Mouse (Mus musculus): ENCODE results near the gene Crnkl1. TPM values are rescaled to one million over a fixed set of nuclear protein-coding genes. Genes with fewer than 3 reads are reported as not detected.
"Not testable (repeated sequence)": the region's sequence is repeated elsewhere in the genome, so short reads cannot be mapped to it uniquely, and the experiment has no call there.

Gene Crnkl1
- polyA plus RNA-seq, 1 experiment from 2014 or later = 27.7 TPM

DNA sequence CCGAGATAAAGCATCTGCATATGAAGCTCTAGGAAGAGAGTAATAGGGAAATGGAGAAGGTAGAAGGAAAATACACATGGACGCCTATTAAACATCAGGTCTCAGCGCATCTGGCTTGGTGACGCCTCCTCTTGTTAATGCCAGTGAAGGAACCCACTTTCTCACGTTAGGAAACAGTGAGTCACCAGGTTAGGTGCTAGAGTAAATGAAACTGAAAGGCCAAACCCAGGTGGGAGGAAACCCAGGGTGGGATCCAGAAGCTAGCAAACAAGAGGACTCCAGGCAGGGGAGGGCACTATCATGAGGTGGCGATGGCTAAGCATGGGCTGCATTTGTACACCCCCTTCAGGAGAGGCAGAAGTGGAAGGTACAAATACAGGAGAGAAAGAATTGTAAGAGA lies 29.7 kb downstream of the Crnkl1 start:
- Histone ChIP-seq H3K9ac (no peak overlapping the region), H3K4me3 (replicated peaks) (no peak overlapping the region), H3K4me1 (peaks cover 17% of the 10 kb centered on the region), H3K27me3 (no peaks in the 10 kb centered on the region), H3K36me3 (peaks cover 19% of the 10 kb centered on the region), H3K4me2 (replicated peaks) (no peak overlapping the region), H3K9me3 (replicated peaks) (no peaks in the 10 kb centered on the region), H3K27ac (replicated peaks) (no peak overlapping the region)
- ATAC-seq (ENCODE audit: insufficient number of reproducible peaks, low FRiP score, low TSS enrichment, low read depth) = no peak
- 73% methylated on average over 6 of the region's 6 CpGs for WGBS

DNA sequence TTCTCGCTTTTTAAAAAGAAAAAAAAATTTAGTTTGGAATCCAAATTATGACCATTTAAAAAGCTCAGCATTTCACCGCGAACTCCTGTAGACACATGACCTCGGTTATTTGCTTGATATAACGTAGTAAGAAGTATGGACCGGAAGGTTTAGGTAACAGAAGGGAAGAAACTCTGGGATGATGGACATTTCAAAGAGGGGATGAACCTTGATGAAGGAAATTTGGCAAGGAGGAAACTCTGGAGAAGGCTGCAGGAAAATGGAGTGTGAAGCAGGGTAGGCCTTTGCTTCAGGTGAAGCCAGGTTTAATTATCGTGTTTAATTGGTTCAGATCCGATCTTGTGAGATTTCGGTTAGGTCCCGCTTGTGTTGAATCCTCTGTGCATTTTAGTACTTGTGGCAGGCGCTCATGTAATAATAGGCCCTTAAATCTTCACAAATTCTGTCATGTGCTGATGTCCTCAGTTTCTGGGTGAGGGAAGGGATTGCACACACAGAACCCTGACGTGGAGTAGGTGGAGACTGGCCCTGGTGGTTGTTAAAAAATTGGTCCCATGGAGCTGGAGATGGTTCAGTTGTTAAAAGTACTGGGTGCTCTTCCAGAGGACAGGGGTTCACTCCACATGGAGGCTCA lies 30.7 kb downstream of the Crnkl1 start:
- peak overlapping the region; percentile 37 for H3K9ac ChIP-seq
- WGBS = 21% methylated on average over 12 of the region's 12 CpGs
- no peaks in the 10 kb centered on the region for H3K27me3 ChIP-seq
- H3K4me3 ChIP-seq (replicated peaks) = peak overlapping the region; percentile 99
- H3K27ac ChIP-seq (replicated peaks) = peak overlapping the region; percentile 85; the same call in 1 of the 2 replicates
- H3K4me2 ChIP-seq (replicated peaks) = peak overlapping the region; percentile 61
- ATAC-seq (ENCODE audit: insufficient number of reproducible peaks, low FRiP score, low TSS enrichment, low read depth) = no peak
- H3K36me3 ChIP-seq = peaks cover 11% of the 10 kb centered on the region
- H3K9me3 ChIP-seq (replicated peaks) = no peaks in the 10 kb centered on the region
- peaks cover 17% of the 10 kb centered on the region for H3K4me1 ChIP-seq

DNA sequence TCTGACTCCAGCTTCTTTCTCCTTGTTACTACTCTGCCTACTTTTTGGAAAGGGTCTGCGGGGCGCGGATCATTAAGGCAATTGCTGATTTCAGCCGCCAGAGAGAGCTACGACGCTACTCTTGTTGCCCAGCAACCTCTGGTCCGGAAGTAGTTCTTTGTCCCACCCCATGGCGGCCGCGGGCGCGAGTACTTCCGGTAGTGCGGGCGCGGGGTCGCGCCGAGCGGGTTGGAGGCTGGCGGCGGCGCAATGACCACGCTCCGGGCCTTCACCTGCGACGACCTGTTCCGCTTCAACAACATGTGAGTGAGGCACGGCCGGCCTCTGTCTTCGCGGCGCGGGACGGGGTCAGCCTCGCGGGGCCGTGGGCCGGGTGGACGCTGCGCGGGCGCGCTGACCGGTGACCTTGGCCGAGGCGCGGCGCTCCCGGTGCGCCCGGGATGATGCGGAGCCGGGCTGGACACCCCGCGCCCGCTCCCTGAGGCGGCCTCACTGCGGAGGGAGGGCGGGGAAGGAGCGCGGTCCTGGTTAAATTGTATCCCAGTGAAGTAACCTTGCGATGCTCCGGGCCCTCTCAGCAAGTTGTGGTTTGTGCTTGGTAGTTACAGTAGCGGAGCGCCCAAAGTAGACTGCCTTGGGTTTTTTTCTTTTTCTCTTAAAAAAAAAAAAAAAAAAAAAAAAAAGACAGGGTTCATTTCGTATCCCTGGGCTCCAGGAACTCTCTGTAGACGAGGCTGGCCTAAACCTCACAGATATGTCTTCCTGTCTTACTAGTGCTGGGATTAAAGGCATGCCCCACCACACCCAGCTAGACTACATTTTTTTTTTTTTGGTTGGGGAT lies 31.5 kb downstream of the Crnkl1 start:
- Histone ChIP-seq H3K4me1 (peaks cover 17% of the 10 kb centered on the region), H3K4me2 (replicated peaks) (peak overlapping the region; percentile 61), H3K36me3 (peaks cover 6% of the 10 kb centered on the region; the same call in 1 of the 2 replicates), H3K27ac (replicated peaks) (peak overlapping the region; percentile 85), H3K9me3 (replicated peaks) (no peaks in the 10 kb centered on the region), H3K4me3 (replicated peaks) (peak overlapping the region; percentile 99), H3K27me3 (no peaks in the 10 kb centered on the region), H3K9ac (peak overlapping the region; percentile 98)
- ATAC-seq (ENCODE audit: insufficient number of reproducible peaks, low FRiP score, low TSS enrichment, low read depth) = peak; percentile 91
- 0% methylated on average over 68 of the region's 68 CpGs for WGBS

DNA sequence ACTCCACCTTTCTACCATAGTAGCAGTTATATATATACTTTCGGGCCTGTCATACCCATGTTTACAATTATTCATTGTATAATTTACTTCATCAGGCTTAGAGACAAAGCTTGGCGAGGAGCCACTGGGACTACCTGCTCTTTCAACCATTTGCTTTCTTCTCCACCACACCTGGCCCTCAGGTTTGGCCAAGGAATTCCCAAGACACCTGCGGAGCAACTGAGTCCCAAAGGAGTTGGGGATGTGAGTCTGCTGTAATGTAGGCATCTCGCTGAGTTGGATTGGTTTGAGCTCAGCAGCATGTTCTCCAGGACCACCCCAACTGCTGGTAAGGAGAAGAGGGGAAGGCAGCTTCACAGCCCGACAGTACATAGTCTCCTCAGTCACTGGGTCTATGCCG lies 33.0 kb downstream of the Crnkl1 start, which contains the start of gene Naa20:
TSS of gene Naa20 (plus strand) at position 239 of the 400 bp plus-strand sequence.
- H3K9me3 ChIP-seq (replicated peaks) = no peaks in the 10 kb centered on the region
- H3K9ac ChIP-seq = no peak within 1 kb of the TSS
- H3K4me1 ChIP-seq = peaks cover 17% of the 10 kb centered on the region
- no peaks in the 10 kb centered on the region for H3K27me3 ChIP-seq
- peak within 1 kb of the TSS; percentile 61 for H3K4me2 ChIP-seq (replicated peaks)
- no peak for ATAC-seq (ENCODE audit: insufficient number of reproducible peaks, low FRiP score, low TSS enrichment, low read depth)
- peaks cover 2% of the 10 kb centered on the region; the same call in 1 of the 2 replicates for H3K36me3 ChIP-seq
- peak within 1 kb of the TSS; percentile 99 for H3K4me3 ChIP-seq (replicated peaks)
- 85% methylated on average over 6 of the region's 6 CpGs for WGBS
- H3K27ac ChIP-seq (replicated peaks) = no peak within 1 kb of the TSS

DNA sequence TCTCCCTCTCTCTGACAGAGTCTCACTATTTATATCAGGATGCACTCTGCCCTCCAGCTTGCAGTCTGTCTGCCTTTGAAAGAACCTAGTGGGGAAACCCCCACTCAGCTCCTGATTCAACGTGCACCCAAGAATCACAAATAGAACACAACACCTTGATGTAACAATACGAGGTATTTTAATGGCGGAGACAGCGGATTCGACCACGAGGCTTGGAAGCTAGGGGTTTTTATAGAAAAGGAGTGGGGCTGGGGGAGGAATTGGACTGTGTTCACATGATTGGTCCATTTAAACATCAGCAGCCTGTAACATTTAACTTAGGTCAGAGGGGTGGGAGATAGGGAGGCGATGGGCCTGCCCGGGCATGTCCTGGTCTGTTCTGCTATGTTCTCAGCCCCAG lies 34.5 kb downstream of the Crnkl1 start:
- WGBS = 72% methylated on average over 6 of the region's 8 CpGs

DNA sequence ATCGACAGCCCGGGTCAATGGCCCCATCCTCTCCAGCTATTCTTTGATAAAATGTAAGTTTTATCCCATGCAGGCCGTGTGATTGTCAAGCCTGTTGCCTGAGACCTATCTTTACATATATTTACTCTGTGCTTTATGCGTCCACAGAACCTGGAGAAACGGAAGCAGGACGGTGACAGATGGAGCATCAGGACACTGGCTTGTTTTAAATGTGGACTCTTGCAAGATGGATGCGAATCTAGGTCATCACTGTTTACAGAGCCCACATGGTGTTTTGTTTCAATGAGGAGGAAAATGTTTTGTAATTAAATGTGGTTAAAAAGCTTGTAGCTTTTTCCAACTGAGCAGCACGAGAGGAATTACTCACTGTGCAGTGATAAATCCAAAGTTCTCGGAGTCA lies 36.7 kb downstream of the Crnkl1 start:
- H3K27ac ChIP-seq (replicated peaks) = no peak overlapping the region
- no peak overlapping the region for H3K9ac ChIP-seq
- no peak for ATAC-seq (ENCODE audit: insufficient number of reproducible peaks, low FRiP score, low TSS enrichment, low read depth)
- no peaks in the 10 kb centered on the region for H3K4me1 ChIP-seq
- H3K36me3 ChIP-seq = no peaks in the 10 kb centered on the region
- H3K27me3 ChIP-seq = no peaks in the 10 kb centered on the region
- H3K4me3 ChIP-seq (replicated peaks) = no peak overlapping the region
- 70% methylated on average over 9 of the region's 9 CpGs for WGBS
- H3K4me2 ChIP-seq (replicated peaks) = no peak overlapping the region
- H3K9me3 ChIP-seq (replicated peaks) = no peaks in the 10 kb centered on the region

More for the DNA sequence above, 34.5 kb downstream of the Crnkl1 start:
- H3K27ac ChIP-seq (replicated peaks); H3K36me3 ChIP-seq; H3K27me3 ChIP-seq; H3K4me2 ChIP-seq (replicated peaks); H3K4me3 ChIP-seq (replicated peaks); ATAC-seq (ENCODE audit: insufficient number of reproducible peaks, low FRiP score, low TSS enrichment, low read depth); H3K9me3 ChIP-seq (replicated peaks); H3K9ac ChIP-seq: not testable (repeated sequence)
- H3K4me1 ChIP-seq = peaks cover 13% of the 10 kb centered on the region

DNA sequence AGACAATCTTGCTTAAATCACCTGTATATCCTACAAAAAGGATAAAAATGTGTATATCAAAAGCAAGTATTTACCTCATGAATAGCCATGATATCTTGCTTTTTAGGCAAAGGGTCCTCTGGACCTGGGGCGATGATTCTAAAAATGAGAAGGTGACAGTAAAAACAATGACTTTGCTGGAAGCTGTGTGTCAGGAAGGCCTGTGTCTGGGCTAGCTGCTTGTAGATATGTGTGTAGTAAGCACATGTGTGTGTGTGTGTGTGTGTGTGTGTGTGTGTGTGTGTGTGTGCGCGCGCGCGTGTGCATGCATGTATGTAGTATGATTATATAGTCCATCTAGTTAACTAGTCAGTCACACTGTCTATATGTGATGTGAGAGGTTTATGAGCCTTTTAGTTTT lies 41.1 kb downstream of the Crnkl1 start:
- no peak overlapping the region for H3K4me3 ChIP-seq (replicated peaks)
- H3K9me3 ChIP-seq (replicated peaks) = no peaks in the 10 kb centered on the region
- H3K27me3 ChIP-seq = no peaks in the 10 kb centered on the region
- ATAC-seq (ENCODE audit: insufficient number of reproducible peaks, low FRiP score, low TSS enrichment, low read depth) = no peak
- no peaks in the 10 kb centered on the region for H3K36me3 ChIP-seq
- H3K4me1 ChIP-seq = peaks cover 10% of the 10 kb centered on the region
- no peak overlapping the region for H3K27ac ChIP-seq (replicated peaks)
- 98% methylated on average over 6 of the region's 6 CpGs for WGBS
- H3K4me2 ChIP-seq (replicated peaks) = no peak overlapping the region
- H3K9ac ChIP-seq = no peak overlapping the region

DNA sequence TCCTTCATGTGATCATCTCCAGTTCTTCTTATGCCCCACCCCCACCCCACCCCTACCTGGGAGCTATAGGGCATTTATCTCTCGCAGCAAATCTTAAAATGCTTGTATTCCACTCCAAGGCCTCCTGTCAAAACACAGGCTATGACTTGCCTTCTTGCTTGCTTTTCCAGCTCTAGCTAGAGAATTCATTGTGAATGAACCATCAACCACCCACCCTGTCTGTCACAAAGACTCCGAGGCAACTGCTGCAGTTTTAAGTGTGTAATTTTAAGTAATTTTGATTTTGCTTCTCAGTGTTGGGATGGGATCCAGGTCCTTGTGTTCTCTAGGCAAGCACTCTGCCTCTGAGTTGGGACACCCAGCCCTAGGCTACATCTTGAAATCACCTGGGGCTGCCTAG lies 44.2 kb downstream of the Crnkl1 start:
- no peak overlapping the region for H3K9ac ChIP-seq
- H3K27ac ChIP-seq (replicated peaks) = peak overlapping the region; percentile 52; the same call in 1 of the 2 replicates
- WGBS = 60% methylated on average over 2 of the region's 2 CpGs
- no peak overlapping the region for H3K4me3 ChIP-seq (replicated peaks)
- peaks cover 15% of the 10 kb centered on the region; the same call in 1 of the 2 replicates for H3K36me3 ChIP-seq
- H3K4me2 ChIP-seq (replicated peaks) = no peak overlapping the region
- H3K27me3 ChIP-seq = no peaks in the 10 kb centered on the region
- no peaks in the 10 kb centered on the region for H3K9me3 ChIP-seq (replicated peaks)
- ATAC-seq (ENCODE audit: insufficient number of reproducible peaks, low FRiP score, low TSS enrichment, low read depth) = no peak
- H3K4me1 ChIP-seq = peaks cover 34% of the 10 kb centered on the region

DNA sequence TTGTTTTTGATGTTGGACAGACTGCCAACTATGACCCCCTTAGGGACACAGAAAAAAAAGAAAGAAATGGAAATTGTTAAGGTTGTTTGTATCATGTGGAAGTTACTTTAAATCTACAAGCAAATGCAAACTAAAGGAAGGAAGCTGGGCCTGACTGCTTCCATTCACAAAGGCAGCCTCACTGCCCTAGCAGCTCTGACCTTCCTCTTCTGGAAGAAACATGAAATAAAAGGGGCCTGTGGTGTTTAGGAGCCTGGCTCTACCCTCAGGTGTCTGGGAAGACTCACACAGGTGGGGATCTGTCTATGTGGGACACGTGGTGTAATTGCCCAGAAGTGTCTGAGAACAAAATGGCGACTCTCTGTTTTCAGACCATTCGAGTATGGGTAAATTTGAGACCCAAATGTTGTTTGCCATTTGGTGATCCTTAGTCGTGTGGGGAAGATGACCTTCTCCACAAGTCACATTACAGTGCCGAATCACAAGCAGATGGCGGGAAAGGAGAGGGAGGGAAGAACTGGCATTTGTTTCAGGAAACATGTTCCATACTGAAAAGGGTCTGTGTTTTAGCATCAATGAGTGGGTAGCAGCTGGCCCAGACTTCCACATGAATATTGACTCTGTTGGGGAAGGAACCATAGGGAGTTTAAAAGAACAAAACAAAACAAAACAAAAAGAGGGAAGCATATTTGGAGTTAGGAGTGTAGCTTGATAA lies 45.9 kb downstream of the Crnkl1 start:
- Histone ChIP-seq H3K9ac (no peak overlapping the region), H3K4me1 (peaks cover 51% of the 10 kb centered on the region), H3K27ac (replicated peaks) (peak overlapping the region; percentile 96), H3K4me3 (replicated peaks) (no peak overlapping the region), H3K4me2 (replicated peaks) (0 out of 2 replicates have a peak overlapping the region, but pooled peaks have one; percentile 8), H3K27me3 (no peaks in the 10 kb centered on the region), H3K36me3 (peaks cover 25% of the 10 kb centered on the region; the same call in 1 of the 2 replicates), H3K9me3 (replicated peaks) (no peaks in the 10 kb centered on the region)
- ATAC-seq (ENCODE audit: insufficient number of reproducible peaks, low FRiP score, low TSS enrichment, low read depth) = no peak
- WGBS = 32% methylated on average over 6 of the region's 6 CpGs

DNA sequence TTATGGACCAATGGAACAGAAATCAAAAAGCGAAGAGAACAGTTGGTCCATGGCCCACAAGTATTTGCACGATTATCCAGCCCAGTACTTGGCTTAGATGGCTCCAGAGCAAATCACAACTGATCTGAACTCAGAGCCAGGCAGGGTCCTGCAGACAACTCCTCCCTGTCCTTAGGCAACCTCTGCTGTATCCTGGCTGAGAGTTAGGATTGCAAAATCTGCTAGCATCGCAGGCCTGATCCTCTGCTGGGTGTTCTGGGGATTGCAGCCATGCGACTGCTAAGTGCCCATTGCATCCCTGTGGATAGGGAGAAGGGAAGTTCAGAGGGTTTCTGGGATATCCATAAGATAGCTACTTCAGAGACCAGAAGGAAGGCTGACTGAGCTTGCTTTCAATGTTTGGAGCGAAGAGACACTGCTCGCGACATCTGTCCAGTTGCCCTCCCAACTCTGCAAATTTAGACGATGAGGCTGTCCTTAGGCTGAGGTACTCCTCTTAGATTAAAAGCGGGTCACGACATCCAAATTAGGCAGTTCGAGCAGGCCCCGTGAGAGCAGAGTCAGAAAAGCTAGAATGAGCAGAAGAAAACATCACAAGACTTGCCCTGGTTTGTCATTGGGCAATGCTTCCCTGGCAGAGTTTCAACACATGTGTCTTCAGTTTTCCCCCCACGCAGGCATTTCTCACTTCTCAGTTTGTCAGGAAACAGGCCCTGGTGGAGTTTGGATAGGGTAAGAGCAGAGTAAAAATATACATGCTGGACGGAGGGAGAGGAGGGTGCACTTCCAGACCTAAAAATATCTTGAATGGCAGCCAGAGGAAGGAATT lies 46.7 kb downstream of the Crnkl1 start:
- Histone ChIP-seq H3K4me3 (replicated peaks) (no peak overlapping the region), H3K4me2 (replicated peaks) (peak overlapping the region; percentile 25; the same call in 1 of the 2 replicates), H3K4me1 (peaks cover 57% of the 10 kb centered on the region), H3K36me3 (peaks cover 30% of the 10 kb centered on the region), H3K9ac (no peak overlapping the region), H3K9me3 (replicated peaks) (no peaks in the 10 kb centered on the region), H3K27me3 (no peaks in the 10 kb centered on the region), H3K27ac (replicated peaks) (peak overlapping the region; percentile 96)
- peak; percentile 83 for ATAC-seq (ENCODE audit: insufficient number of reproducible peaks, low FRiP score, low TSS enrichment, low read depth)
- 22% methylated on average over 14 of the region's 14 CpGs for WGBS

Measured in embryonic facial prominence, embryonic 15.5 days (tissue).